In the genomic region with DNA sequence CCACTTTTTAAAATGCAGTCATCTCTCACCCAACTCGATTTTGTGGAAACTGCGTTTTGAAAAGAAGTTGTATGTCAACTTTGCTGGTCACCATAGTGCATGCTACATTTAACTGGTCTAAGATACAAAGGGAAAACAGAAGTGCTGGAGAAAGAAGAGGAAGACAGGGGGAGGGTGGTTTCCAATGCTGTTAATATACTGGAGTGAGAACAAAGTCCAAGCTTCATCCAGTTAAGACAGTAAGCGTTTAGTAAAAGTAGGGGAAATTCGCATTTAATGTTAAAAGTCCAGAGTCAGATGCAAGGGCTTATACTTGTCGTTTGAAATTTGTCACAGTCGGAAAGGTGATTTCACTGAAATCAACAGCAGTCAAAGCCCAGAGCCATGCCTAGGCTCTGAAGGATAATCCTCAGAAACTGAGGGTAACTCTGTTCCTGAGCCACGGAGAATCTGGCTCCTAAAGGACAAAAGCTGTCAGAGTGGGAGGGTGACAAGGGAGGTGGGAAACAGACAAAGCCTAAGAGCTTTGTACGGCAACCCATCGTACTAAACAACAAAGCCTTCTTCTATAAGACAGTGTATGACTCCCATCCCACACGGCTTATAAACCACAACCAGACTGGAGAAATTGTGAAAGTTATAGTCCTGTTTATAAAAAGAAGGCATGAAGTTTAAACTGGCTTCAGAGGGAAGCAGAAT, we compare ENCODE assay signal across 14 mouse cellular contexts. TPM values are rescaled to one million over a fixed set of nuclear protein-coding genes. Genes with fewer than 3 reads are reported as not detected.
DNase-seq lines count a peak whose midpoint lies in the region; ATAC-seq and TF ChIP-seq lines count a peak whose summit lies in the region.
"Had no signal": no experiment of that assay in that cellular context is flagged by ENCODE, and none has a peak within 500 bp of the region (broad histone marks: within the 10 kb centered on the region; RNA-seq: fewer than 3 reads in every experiment).

No protein-coding gene starts in this region.

- no peak for TF ChIP-seq POLR2A in myocyte (IDR thresholded peaks at IDR 0.05; ENCODE audit: insufficient read length, low read depth)

- no peak for ATAC-seq in intestine, embryonic 16.5 days
- ATAC-seq in intestine, embryonic 15.5 days: no peak
- ATAC-seq in midbrain, embryonic 12.5 days (ENCODE audit: low FRiP score, low read depth): no peak
- ATAC-seq in midbrain, embryonic 13.5 days: no peak
- ATAC-seq in activated CD4-positive, CD25-positive, alpha-beta regulatory T cell, adult 4 months: no peak
- ATAC-seq: lung, postnatal 0 days had no signal

- no peak overlapping the region; the same call in 1 of the 2 replicates for H3K4me3 ChIP-seq in gastrocnemius, adult 2 months
- H3K4me3 ChIP-seq in intestine, embryonic 16.5 days (ENCODE audit: low read length): no peak overlapping the region
- no peak overlapping the region for H3K4me3 ChIP-seq in intestine, embryonic 15.5 days (replicated peaks)
- H3K4me3 ChIP-seq in midbrain, embryonic 12.5 days: no peak overlapping the region
- no peak overlapping the region for H3K4me3 ChIP-seq in midbrain, embryonic 13.5 days (replicated peaks)
- no peak overlapping the region for H3K4me3 ChIP-seq in myocyte
- H3K4me3 ChIP-seq: limb, embryonic 15.5 days had no signal

- H3K9ac ChIP-seq in intestine, embryonic 16.5 days (ENCODE audit: low read depth, low read length): 0 out of 2 replicates have a peak overlapping the region, but pooled peaks have one; percentile 19
- H3K9ac ChIP-seq in intestine, embryonic 15.5 days: no peak overlapping the region
- H3K9ac ChIP-seq in midbrain, embryonic 12.5 days (replicated peaks): no peak overlapping the region
- no peak overlapping the region for H3K9ac ChIP-seq in midbrain, embryonic 13.5 days (replicated peaks)
- H3K9ac ChIP-seq: limb, embryonic 15.5 days had no signal

- intact Hi-C loops in gastrocnemius, adult 2 months (cut with DNase I): no loop called here

- H3K27ac ChIP-seq in gastrocnemius, adult 2 months: peak overlapping the region; percentile 48
- no peak overlapping the region for H3K27ac ChIP-seq in intestine, embryonic 16.5 days (ENCODE audit: low read length)
- no peak overlapping the region for H3K27ac ChIP-seq in intestine, embryonic 15.5 days
- peak overlapping the region; percentile 35; the same call in 1 of the 2 replicates for H3K27ac ChIP-seq in midbrain, embryonic 12.5 days (replicated peaks)
- no peak overlapping the region for H3K27ac ChIP-seq in midbrain, embryonic 13.5 days
- H3K27ac ChIP-seq: limb, embryonic 15.5 days; stomach, postnatal 0 days had no signal

- DNase-seq in gastrocnemius, adult 2 months: no peak
- no peak for DNase-seq in gastrocnemius, postnatal 4 days (ENCODE audit: low spot score in 2 of 2)
- DNase-seq: adrenal gland, adult 8-10 months; cerebellum, postnatal 10 days; thymus, postnatal 36 days had no signal

- TF ChIP-seq CTCF in gastrocnemius, adult 2 months (IDR thresholded peaks at IDR 0.05): no peak

- H3ac ChIP-seq in myocyte (ENCODE audit: control insufficient read depth, insufficient read length): no peak overlapping the region

- H3K27me3 ChIP-seq in intestine, embryonic 16.5 days (replicated peaks; ENCODE audit: control insufficient read depth, insufficient read depth, low read length): no peaks in the 10 kb centered on the region
- no peaks in the 10 kb centered on the region for H3K27me3 ChIP-seq in intestine, embryonic 15.5 days (replicated peaks)
- H3K27me3 ChIP-seq in midbrain, embryonic 12.5 days: no peaks in the 10 kb centered on the region
- no peaks in the 10 kb centered on the region for H3K27me3 ChIP-seq in midbrain, embryonic 13.5 days
- no peaks in the 10 kb centered on the region for H3K27me3 ChIP-seq in myocyte (ENCODE audit: control insufficient read depth, insufficient read depth, insufficient read length)
- H3K27me3 ChIP-seq: limb, embryonic 15.5 days had no signal

- peaks cover 8% of the 10 kb centered on the region for H3K36me3 ChIP-seq in intestine, embryonic 16.5 days (ENCODE audit: control insufficient read depth, insufficient read depth, low read length)
- H3K36me3 ChIP-seq in intestine, embryonic 15.5 days: peaks cover 9% of the 10 kb centered on the region; the same call in 1 of the 2 replicates
- peaks cover 28% of the 10 kb centered on the region for H3K36me3 ChIP-seq in midbrain, embryonic 12.5 days
- H3K36me3 ChIP-seq in midbrain, embryonic 13.5 days: peaks cover 30% of the 10 kb centered on the region
- peaks cover 27% of the 10 kb centered on the region for H3K36me3 ChIP-seq in myocyte (ENCODE audit: control insufficient read depth, insufficient read depth)

- 74% methylated on average over 10 of the region's 10 CpGs for whole genome bisulfite sequencing in intestine, embryonic 16.5 days
- WGBS in intestine, embryonic 15.5 days: 76% methylated on average over 10 of the region's 10 CpGs
- WGBS in midbrain, embryonic 12.5 days: 62% methylated on average over 10 of the region's 10 CpGs
- WGBS in midbrain, embryonic 13.5 days: 60% methylated on average over 10 of the region's 10 CpGs

- no peak overlapping the region for H3K4me2 ChIP-seq in intestine, embryonic 16.5 days (ENCODE audit: low read depth, low read length)
- H3K4me2 ChIP-seq in intestine, embryonic 15.5 days (replicated peaks): no peak overlapping the region
- H3K4me2 ChIP-seq in midbrain, embryonic 12.5 days (replicated peaks): no peak overlapping the region
- no peak overlapping the region for H3K4me2 ChIP-seq in midbrain, embryonic 13.5 days (replicated peaks)
- H3K4me2 ChIP-seq in myocyte (ENCODE audit: low read depth): peak overlapping the region; percentile 50
- H3K4me2 ChIP-seq: limb, embryonic 15.5 days had no signal

- peaks cover 5% of the 10 kb centered on the region for H3K4me1 ChIP-seq in intestine, embryonic 16.5 days (ENCODE audit: control insufficient read depth, insufficient read depth, low read length)
- 0 out of 2 replicates have a peak, but pooled peaks cover 2% of the 10 kb centered on the region for H3K4me1 ChIP-seq in intestine, embryonic 15.5 days (replicated peaks)
- no peaks in the 10 kb centered on the region; the same call in 1 of the 2 replicates for H3K4me1 ChIP-seq in midbrain, embryonic 12.5 days
- H3K4me1 ChIP-seq in midbrain, embryonic 13.5 days (replicated peaks): no peaks in the 10 kb centered on the region; the same call in 1 of the 2 replicates
- H3K4me1 ChIP-seq: limb, embryonic 15.5 days had no signal

- no peaks in the 10 kb centered on the region for H3K9me3 ChIP-seq in intestine, embryonic 16.5 days (ENCODE audit: control insufficient read depth, low read length)
- H3K9me3 ChIP-seq in intestine, embryonic 15.5 days: no peaks in the 10 kb centered on the region
- no peaks in the 10 kb centered on the region for H3K9me3 ChIP-seq in midbrain, embryonic 12.5 days
- H3K9me3 ChIP-seq in midbrain, embryonic 13.5 days: no peaks in the 10 kb centered on the region
- H3K9me3 ChIP-seq: limb, embryonic 15.5 days had no signal

- peaks cover 75% of the 10 kb centered on the region for H3K79me2 ChIP-seq in myocyte (ENCODE audit: control insufficient read depth, insufficient read depth)

TF ChIP-seq in myocyte, 11 proteins besides CTCF, POLR2A, EP300 and RAD21:
- no peak for TF ChIP-seq TCF12 (IDR thresholded peaks at IDR 0.05; ENCODE audit: insufficient read depth, poor library complexity, severe bottlenecking)
TF ChIP-seq in myocyte: peak in this region for 0.

RNA-seq across cellular contexts. Expression of a gene that starts 23.0 kb away (rescaled TPM):
- total RNA-seq in gastrocnemius, adult 2 months (2021): 100 to 1,000 TPM; 134 to 136 TPM
- 100 to 1,000 TPM; 185 to 196 TPM for total RNA-seq in gastrocnemius, postnatal 4 days (2021)
- 124 and 144 TPM in 2 replicates for polyA plus RNA-seq in intestine, embryonic 16.5 days (2015; fragmentation: Nextera tagmentation; extraction: Ambion mirVana)
- polyA plus RNA-seq in intestine, embryonic 15.5 days (2015; fragmentation: Nextera tagmentation; extraction: Ambion mirVana): 134 and 135 TPM in 2 replicates
- 165 and 169 TPM in 2 replicates for polyA plus RNA-seq in midbrain, embryonic 12.5 days (2016; fragmentation: Nextera tagmentation; extraction: Ambion mirVana)
- polyA plus RNA-seq in midbrain, embryonic 13.5 days (2015; fragmentation: Nextera tagmentation; extraction: Ambion mirVana): 142 and 147 TPM in 2 replicates
- polyA plus RNA-seq in myocyte (2012; fragmentation: generic; extraction: Trizol): 86.1 TPM
- 10 to 100 TPM; 79.9 to 83.6 TPM for polyA plus RNA-seq in activated CD4-positive, CD25-positive, alpha-beta regulatory T cell, adult 4 months (2017; shearing (Covaris generic))

RNA-seq across cellular contexts. Expression of a gene that starts 50.6 kb away (rescaled TPM):
- total RNA-seq in gastrocnemius, adult 2 months (2021): 1 to 10 TPM; 6.0 to 7.9 TPM
- 10 to 100 TPM; 10.2 to 11.9 TPM for total RNA-seq in gastrocnemius, postnatal 4 days (2021)
- 27.0 and 28.2 TPM in 2 replicates for polyA plus RNA-seq in intestine, embryonic 16.5 days (2015; fragmentation: Nextera tagmentation; extraction: Ambion mirVana)
- polyA plus RNA-seq in intestine, embryonic 15.5 days (2015; fragmentation: Nextera tagmentation; extraction: Ambion mirVana): 31.0 and 33.1 TPM in 2 replicates
- 36.8 and 37.7 TPM in 2 replicates for polyA plus RNA-seq in midbrain, embryonic 12.5 days (2016; fragmentation: Nextera tagmentation; extraction: Ambion mirVana)
- 37.4 and 38.5 TPM in 2 replicates for polyA plus RNA-seq in midbrain, embryonic 13.5 days (2015; fragmentation: Nextera tagmentation; extraction: Ambion mirVana)
- 22.6 TPM for polyA plus RNA-seq in myocyte (2012; fragmentation: generic; extraction: Trizol)
- 10 to 100 TPM in 1 of 2 experiments, 1 to 10 TPM in 1; 9.9 to 10.6 TPM for polyA plus RNA-seq in activated CD4-positive, CD25-positive, alpha-beta regulatory T cell, adult 4 months (2017; shearing (Covaris generic))

RNA-seq across cellular contexts. Expression of a gene that starts 50.8 kb away (rescaled TPM):
- 100 to 1,000 TPM in 1 of 2 experiments, 10 to 100 TPM in 1; 84.0 to 115 TPM for total RNA-seq in gastrocnemius, adult 2 months (2021)
- 10 to 100 TPM; 55.1 to 65.5 TPM for total RNA-seq in gastrocnemius, postnatal 4 days (2021)
- 220 and 272 TPM in 2 replicates for polyA plus RNA-seq in intestine, embryonic 16.5 days (2015; fragmentation: Nextera tagmentation; extraction: Ambion mirVana)
- polyA plus RNA-seq in intestine, embryonic 15.5 days (2015; fragmentation: Nextera tagmentation; extraction: Ambion mirVana): 168 and 176 TPM in 2 replicates
- polyA plus RNA-seq in midbrain, embryonic 12.5 days (2016; fragmentation: Nextera tagmentation; extraction: Ambion mirVana): 87.4 and 92.9 TPM in 2 replicates
- polyA plus RNA-seq in midbrain, embryonic 13.5 days (2015; fragmentation: Nextera tagmentation; extraction: Ambion mirVana): 93.5 and 102 TPM in 2 replicates
- polyA plus RNA-seq in myocyte (2012; fragmentation: generic; extraction: Trizol): 169 TPM
- 100 to 1,000 TPM; 563 to 667 TPM for polyA plus RNA-seq in activated CD4-positive, CD25-positive, alpha-beta regulatory T cell, adult 4 months (2017; shearing (Covaris generic))

Comparison
In these comparisons a context has a peak if more than half of its experiments do, and no peak if none do; other contexts are left out.
1. H3K27ac ChIP-seq: peak in gastrocnemius, adult 2 months (single experiment) and midbrain, embryonic 12.5 days (single experiment); none in intestine, embryonic 16.5 days (single experiment), intestine, embryonic 15.5 days (single experiment) and midbrain, embryonic 13.5 days (single experiment).